Mouse (Mus musculus) CD8-positive naive resting alpha-beta T cell, adult 2 months (primary cell): ENCODE results near the gene Mrpl10.

Source experiments
- DNase-seq, 2 experiments: peaks; one replicate each; pipeline ENCODE4 v3.0.0; 2022; ENCODE audit warnings: low read depth in 2 of 2, low spot score in 2 of 2

The Mrpl10 gene

DNA sequence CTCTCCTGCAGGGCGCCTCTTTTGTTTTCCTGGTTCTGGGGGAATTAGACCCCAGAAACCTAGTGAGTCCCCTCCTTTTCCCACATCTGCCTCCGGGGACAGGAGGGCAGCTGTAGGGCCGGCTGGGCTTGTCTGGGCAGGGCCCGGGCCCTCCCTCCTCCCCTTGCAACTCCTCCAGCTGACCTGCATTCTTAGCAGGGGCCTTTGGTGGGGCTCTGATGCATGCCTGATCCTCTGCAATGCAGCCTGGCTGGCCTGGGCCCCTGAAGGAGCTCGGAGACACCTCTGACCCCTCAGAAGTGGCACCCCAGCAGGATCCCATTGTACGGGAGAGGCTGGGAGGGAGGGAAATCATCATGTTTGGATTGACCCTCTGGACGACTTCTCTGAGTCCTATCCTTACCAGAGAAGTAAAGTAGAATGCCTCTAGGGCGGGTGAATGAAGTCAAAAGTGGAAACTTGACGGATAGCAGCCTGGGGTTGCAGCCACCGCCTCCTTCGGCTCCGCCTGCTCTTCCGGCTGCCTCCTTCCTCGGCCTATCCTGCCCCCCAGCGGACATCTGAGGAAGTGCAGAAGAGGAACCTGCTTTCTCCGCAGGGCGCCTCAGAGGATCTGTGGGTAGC, 15.5 kb upstream of the Mrpl10 start:
- DNase-seq: peak; percentile 87 to 94

DNA sequence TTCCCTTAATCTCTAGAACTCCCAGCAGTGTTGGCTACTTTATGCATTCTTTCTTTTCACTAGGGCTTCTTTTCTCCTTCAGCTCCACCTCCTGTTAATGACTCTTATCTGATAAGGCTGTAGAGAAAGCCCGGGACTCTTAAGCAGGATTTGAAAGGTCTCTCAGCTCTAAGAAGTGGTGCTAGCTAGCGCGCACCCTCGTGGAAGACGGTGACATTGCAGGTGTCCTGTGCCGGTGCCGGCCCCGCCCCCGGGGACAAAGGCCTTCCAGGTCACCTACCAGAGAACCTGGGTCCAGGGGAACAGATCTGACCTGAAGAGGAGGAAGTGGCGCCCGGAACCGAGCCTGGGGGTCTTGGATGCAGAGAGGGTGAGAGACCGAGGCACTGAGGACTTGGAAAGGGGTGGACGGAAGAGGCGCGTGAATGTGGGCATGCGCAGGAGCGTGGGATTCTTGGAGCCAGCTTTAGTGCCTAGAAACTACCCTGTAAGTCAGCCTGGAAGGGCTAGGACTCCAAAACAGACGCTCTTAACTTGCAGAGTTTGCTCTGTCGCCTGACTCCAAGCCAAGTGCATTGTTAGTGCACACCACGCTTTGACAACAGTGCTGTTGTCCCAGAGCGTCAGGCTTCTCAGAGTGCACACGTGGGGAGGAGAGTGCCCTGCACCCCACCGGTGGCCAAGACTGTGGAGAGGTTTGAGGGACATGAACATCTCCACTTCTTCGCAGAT, 11.5 kb upstream of the Mrpl10 start, which contains the start of gene Scrn2:
Gene Scrn2, plus strand, starts transcription at position 253 of the 732 bp plus-strand sequence.
- DNase-seq: peak; percentile 78 to 89

GRCm38 (mm10) chr11:97030426-97030825, 10.9 kb upstream of the Mrpl10 start:
- no peak for DNase-seq

DNA sequence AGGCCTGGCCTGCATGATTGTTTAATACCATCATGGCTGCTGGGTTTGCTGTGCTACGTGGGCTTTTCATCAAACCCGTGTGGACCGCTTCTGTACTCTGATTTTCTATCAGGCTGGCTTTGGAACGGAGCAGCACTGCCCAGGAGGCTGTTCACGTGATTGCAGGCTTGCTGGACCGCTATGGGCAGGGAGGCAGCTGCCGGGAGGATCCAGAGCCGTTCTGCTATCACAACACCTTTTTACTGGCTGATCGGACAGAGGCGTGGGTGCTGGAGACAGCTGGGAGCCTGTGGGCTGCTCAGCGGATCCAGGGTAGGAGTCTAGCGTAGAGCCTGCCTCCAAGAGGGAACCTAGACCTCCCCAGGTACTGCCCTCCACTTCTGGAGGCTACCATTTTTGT, 9.4 kb upstream of the Mrpl10 start:
- DNase-seq: no peak

DNA sequence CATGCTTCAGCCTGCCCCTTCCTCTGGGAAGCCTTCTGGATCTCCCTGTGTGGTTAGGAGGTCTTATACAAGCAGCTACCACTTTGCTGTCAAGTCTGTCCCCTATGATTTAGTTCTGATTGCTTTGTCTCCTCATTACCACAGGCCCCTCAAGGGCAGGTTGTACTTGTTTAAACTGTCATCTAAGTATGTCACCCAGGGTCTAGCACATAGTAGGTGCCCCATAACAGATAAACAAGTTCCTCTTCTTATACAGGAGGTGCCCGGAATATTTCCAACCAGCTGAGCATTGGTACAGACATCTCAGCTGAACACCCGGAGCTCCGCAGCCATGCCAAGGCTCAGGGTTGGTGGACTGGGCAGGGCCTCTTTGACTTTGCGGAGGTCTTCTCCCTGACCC, 8.9 kb upstream of the Mrpl10 start:
- no peak for DNase-seq

GRCm38 (mm10) chr11:97033781-97034180, 7.6 kb upstream of the Mrpl10 start:
- DNase-seq: no peak

GRCm38 (mm10) chr11:97036141-97036540, 5.2 kb upstream of the Mrpl10 start:
- no peak for DNase-seq

GRCm38 (mm10) chr11:97038881-97039280, 2.5 kb upstream of the Mrpl10 start:
- DNase-seq: no peak

- no peak for DNase-seq
These were observed 899 bp upstream of the Mrpl10 start for GRCm38 (mm10) chr11:97040301-97041021.

- DNase-seq: no peak
These were observed 3.5 kb downstream of the Mrpl10 start for GRCm38 (mm10) chr11:97044902-97045301.

GRCm38 (mm10) chr11:97045861-97046260, 4.5 kb downstream of the Mrpl10 start:
- no peak for DNase-seq

DNA sequence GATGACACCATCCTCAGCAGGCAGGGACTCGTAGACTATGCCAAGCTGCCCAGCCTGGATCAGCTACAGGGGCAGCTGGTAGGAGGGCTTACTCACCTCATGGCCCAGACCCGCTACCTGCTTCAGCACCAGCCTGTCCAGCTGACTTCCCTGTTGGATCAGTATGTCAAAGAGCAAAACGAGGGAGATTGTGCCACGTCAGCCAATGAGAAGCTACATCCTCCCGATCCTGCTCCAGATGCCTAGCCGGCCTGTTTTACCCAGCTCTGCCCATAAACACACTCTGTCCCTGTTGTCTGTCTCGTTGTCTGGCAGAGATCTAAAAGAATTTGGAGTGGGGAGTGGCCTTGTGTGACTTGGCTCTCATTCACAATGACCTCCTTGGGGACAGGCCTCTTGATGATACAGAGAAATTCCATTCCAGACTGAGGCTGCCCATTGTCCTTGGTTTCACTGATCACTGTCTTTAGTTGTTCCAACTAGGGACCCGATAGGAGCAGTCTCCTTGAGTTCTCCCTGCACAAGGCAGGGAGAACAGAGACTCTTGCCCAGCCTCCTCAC, 6.8 kb downstream of the Mrpl10 start:
- DNase-seq: no peak

DNA sequence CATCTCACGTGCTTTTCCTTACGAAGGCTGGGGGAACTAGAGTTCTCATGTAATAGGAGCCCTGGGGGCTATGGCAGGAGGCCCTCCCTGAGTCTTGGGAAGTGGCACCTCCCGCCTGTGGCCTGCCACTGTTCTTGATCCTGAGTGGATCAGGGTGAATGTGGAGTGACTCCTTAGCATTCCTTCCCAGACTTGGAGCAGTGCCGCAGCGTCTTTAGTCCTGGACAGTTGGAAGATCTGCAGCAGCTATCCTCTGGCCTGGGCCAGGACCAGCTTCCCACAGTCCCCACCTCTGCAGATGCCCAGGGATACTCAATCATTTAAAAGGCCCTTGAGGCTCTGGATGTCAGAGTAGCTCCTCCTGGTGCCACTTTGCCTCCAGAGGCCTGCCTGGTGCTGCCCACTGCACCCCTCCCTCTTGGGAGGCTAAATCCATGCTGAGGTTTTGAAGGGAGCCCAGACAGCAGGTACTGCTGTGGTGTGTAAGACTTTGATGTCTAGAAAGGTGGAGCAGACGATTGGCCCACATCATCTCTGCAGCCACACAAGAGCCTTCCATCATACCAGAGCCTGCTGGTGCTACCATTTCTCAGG, 8.2 kb downstream of the Mrpl10 start:
- DNase-seq: no peak

GRCm38 (mm10) chr11:97050216-97050943, 9.0 kb downstream of the Mrpl10 start, which contains the start of gene Osbpl7:
Gene Osbpl7, plus strand, starts transcription at chr11:97050628.
- DNase-seq: peak; percentile 58 to 64

DNA sequence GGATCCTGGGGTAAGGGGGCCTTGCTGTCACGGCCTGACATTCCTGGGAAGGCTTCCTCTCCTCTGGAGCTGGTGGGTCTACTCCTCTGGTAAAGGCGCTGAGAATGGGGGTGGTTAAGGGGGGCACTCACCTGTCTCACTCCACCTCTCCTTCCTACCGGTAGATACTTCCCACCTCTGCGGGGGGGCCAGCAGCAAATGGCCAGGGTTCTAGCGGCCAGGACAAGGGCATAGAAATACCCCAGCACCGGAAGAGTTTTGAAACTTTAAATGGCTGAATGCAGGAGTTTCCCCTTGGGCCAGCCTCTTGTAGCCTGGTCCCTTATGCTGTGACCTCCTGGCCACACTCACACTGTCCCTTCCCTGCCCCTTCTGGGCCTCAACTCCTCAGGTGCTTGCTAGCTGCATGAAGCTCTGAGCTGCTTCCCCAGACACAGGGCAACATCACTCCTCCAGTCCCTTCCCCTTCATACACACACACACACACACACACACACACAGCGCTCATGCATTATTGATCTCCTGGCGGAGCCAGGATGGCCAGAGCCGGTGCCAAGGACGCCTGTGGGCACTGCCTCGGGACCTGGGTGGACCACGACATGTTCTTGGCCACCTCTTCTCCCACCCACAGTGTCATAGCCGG, 9.7 kb downstream of the Mrpl10 start:
- no peak for DNase-seq

DNA sequence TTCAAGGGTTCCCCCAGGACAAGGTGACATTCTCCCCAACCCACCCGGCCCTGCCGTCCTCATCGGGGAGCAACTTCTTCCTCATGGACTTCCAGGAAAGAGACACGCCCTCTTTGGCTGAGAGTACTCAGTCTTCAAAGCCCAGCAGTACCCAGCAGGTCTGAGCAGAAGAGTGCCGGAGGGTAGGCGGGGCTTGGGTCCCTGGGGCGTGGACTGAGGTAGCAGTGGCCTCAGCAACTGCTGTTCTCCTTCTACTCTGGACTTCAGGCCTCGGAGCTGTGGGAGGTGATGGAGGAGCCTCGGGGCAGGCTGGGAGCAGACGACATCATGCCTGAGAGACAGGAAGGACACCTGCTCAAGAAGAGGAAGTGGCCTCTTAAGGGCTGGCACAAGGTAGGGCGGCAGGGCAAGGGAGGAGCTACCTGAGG, 10.9 kb downstream of the Mrpl10 start:
- DNase-seq: no peak

DNA sequence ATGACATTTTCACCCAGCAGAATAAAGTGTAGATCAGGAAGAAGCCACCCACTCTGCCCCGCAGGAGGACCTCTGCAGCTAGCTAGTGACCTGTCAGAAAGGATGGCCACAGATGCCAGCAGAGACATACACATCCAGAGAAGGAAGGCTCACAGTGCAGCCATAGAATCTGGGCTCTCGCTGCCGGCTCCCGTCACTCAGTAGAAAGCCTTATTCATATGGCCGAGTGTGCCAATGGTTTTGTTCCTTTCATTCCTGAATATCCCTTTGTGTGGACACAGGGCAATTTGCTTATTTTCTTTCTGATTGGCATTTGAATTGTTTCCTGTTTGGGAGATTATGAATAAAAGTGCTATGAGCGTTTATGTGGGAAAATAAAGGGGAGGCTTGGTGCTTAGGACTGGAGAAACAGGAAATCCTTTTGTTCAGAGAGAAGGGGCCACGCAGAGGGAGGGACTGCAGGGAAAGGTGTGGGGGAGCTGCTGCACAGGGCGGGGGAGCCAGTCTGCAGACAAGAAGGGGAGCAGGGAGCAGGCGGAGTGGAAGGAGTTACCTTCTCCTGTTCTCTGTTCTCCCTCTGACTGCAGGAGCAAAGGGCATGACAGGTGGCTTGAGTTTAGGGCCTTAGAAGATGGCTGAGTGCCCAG, 22.0 kb downstream of the Mrpl10 start:
- DNase-seq: no peak

- DNase-seq: no peak
These were observed 22.5 kb downstream of the Mrpl10 start for GRCm38 (mm10) chr11:97063921-97064295.

DNA sequence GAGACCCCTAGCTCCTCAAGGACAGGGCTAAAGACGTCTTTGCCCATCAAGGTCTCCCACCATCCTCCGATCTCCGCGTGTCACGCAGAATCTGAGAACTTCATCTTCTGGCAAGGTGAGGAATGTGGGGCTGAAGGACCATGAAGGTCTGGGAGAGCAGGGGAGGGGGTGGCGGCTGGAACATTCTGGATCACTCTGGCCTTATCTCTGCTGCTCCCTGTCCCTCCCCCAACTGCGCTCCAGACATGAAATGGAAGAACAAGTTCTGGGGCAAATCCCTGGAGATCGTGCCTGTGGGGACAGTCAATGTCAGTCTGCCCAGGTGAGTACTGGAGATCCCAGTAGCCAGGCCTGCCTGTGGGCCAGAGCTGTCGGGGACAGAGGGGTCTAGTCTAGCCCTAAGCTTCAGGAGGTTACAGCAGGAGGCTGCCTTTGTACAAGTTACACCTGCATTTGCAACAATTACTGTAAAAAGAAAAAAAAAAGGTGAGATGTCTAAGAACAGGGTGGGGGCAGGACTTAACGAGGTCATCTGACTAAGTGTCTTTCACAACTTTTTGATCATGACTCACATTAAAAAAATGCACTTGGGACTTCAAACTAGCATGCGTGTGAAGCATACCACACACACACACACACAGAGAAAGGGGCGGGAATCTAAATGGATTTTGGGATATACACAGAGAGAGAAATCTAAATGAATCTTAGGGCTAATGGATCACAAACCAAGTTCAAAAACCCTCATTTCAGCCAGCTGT, 24.4 kb downstream of the Mrpl10 start:
- DNase-seq: no peak
